Comparison of ENCODE assay signal across 16 mouse cellular contexts in genomic region chr14:86350526-86350925, GRCm38 (mm10).
DNase-seq lines count a peak whose midpoint lies in the region; ATAC-seq lines count a peak whose summit lies in the region.
"Had no signal": no experiment of that assay in that cellular context is flagged by ENCODE, and none has a peak within 500 bp of the region (broad histone marks: within the 10 kb centered on the region; RNA-seq: fewer than 3 reads in every experiment).

No protein-coding gene starts in this region.

- no peak for DNase-seq in kidney, postnatal 25 days
- no peak for DNase-seq in retina, embryonic 14.5 days (ENCODE audit: low spot score)
- no peak for DNase-seq in ovary, postnatal 14 days (ENCODE audit: low spot score)
- DNase-seq: adrenal gland, postnatal 36 days; cerebellum, adult 11 months; gastrocnemius, postnatal 10 days; kidney, adult 18-20 months; left cerebral cortex, postnatal 4 days; liver, embryonic 13.5 days; lung, postnatal 36 days; thymus, adult 2 months had no signal

- H3K9me3 ChIP-seq in kidney, embryonic 16.5 days (ENCODE audit: low read length): no peaks in the 10 kb centered on the region
- no peaks in the 10 kb centered on the region for H3K9me3 ChIP-seq in forebrain, embryonic 15.5 days
- H3K9me3 ChIP-seq in midbrain, embryonic 16.5 days (replicated peaks; ENCODE audit: control insufficient read depth, low read length, poor library complexity, severe bottlenecking): no peaks in the 10 kb centered on the region
- H3K9me3 ChIP-seq: liver, embryonic 13.5 days had no signal

- no peaks in the 10 kb centered on the region for H3K4me1 ChIP-seq in kidney, embryonic 16.5 days (ENCODE audit: insufficient read depth, low read length)
- H3K4me1 ChIP-seq in brown adipose tissue, adult 24 weeks (ENCODE audit: control insufficient read depth, insufficient read depth, insufficient read length, low read length): no peaks in the 10 kb centered on the region
- peaks cover 5% of the 10 kb centered on the region for H3K4me1 ChIP-seq in forebrain, embryonic 15.5 days
- peaks cover 9% of the 10 kb centered on the region for H3K4me1 ChIP-seq in midbrain, embryonic 16.5 days (ENCODE audit: control insufficient read depth, insufficient read depth, low read length)
- H3K4me1 ChIP-seq: liver, embryonic 13.5 days had no signal

- no peak overlapping the region for H3K4me3 ChIP-seq in kidney, embryonic 16.5 days (ENCODE audit: low read length)
- no peak overlapping the region for H3K4me3 ChIP-seq in brown adipose tissue, adult 24 weeks (ENCODE audit: insufficient read depth, low read depth, low read length)
- H3K4me3 ChIP-seq in forebrain, embryonic 15.5 days: no peak overlapping the region
- H3K4me3 ChIP-seq in midbrain, embryonic 16.5 days (ENCODE audit: low read depth, low read length): no peak overlapping the region
- H3K4me3 ChIP-seq: liver, embryonic 13.5 days had no signal

- H3K4me2 ChIP-seq in kidney, embryonic 16.5 days (replicated peaks; ENCODE audit: low read depth, low read length): no peak overlapping the region
- no peak overlapping the region for H3K4me2 ChIP-seq in forebrain, embryonic 15.5 days (replicated peaks)
- H3K4me2 ChIP-seq in midbrain, embryonic 16.5 days (ENCODE audit: low read length): no peak overlapping the region
- H3K4me2 ChIP-seq: liver, embryonic 13.5 days had no signal

- WGBS in kidney, embryonic 16.5 days: 32% methylated on average over 1 of the region's 1 CpGs
- 44% methylated on average over 1 of the region's 1 CpGs for WGBS in forebrain, embryonic 15.5 days
- 18% methylated on average over 1 of the region's 1 CpGs for WGBS in midbrain, embryonic 16.5 days

- H3K36me3 ChIP-seq in kidney, embryonic 16.5 days (ENCODE audit: insufficient read depth, low read length): no peaks in the 10 kb centered on the region
- H3K36me3 ChIP-seq in forebrain, embryonic 15.5 days: no peaks in the 10 kb centered on the region
- H3K36me3 ChIP-seq in midbrain, embryonic 16.5 days (ENCODE audit: control insufficient read depth, insufficient read depth, low read length): no peaks in the 10 kb centered on the region
- H3K36me3 ChIP-seq: liver, embryonic 13.5 days had no signal

- no peak overlapping the region for H3K27ac ChIP-seq in kidney, embryonic 16.5 days (ENCODE audit: low read length)
- H3K27ac ChIP-seq in brown adipose tissue, adult 24 weeks (replicated peaks; ENCODE audit: low read depth, low read length): peak overlapping the region; percentile 17; the same call in 1 of the 2 replicates
- H3K27ac ChIP-seq in forebrain, embryonic 15.5 days (replicated peaks): no peak overlapping the region
- H3K27ac ChIP-seq in midbrain, embryonic 16.5 days (ENCODE audit: low read length): 0 out of 2 replicates have a peak overlapping the region, but pooled peaks have one; percentile 49
- H3K27ac ChIP-seq: liver, embryonic 13.5 days had no signal

- peak; percentile 39; the same call in 1 of the 2 replicates for ATAC-seq in kidney, embryonic 16.5 days (ENCODE audit: low FRiP score, low TSS enrichment)
- peak; percentile 67 for ATAC-seq in forebrain, embryonic 15.5 days (replicated peaks)
- peak; percentile 88 for ATAC-seq in midbrain, embryonic 16.5 days
- ATAC-seq: CD4-positive, CD25-positive, alpha-beta regulatory T cell, adult 4 months had no signal

- no peaks in the 10 kb centered on the region for H3K27me3 ChIP-seq in kidney, embryonic 16.5 days (ENCODE audit: insufficient read depth, low read length)
- no peaks in the 10 kb centered on the region for H3K27me3 ChIP-seq in forebrain, embryonic 15.5 days
- H3K27me3 ChIP-seq in midbrain, embryonic 16.5 days (ENCODE audit: control insufficient read depth, insufficient read depth, low read depth, low read length): no peaks in the 10 kb centered on the region
- H3K27me3 ChIP-seq: liver, embryonic 13.5 days had no signal

- H3K9ac ChIP-seq in kidney, embryonic 16.5 days (replicated peaks; ENCODE audit: low read length): no peak overlapping the region
- no peak overlapping the region for H3K9ac ChIP-seq in forebrain, embryonic 15.5 days (replicated peaks)
- H3K9ac ChIP-seq in midbrain, embryonic 16.5 days (ENCODE audit: low read depth, low read length): no peak overlapping the region
- H3K9ac ChIP-seq: liver, embryonic 13.5 days had no signal

Comparison
In these comparisons a context has a peak if more than half of its experiments do, and no peak if none do; other contexts are left out.
1. H3K27ac ChIP-seq: peak in brown adipose tissue, adult 24 weeks (single experiment) and midbrain, embryonic 16.5 days (single experiment); none in kidney, embryonic 16.5 days (single experiment) and forebrain, embryonic 15.5 days (single experiment).
2. Peak in every context shown above with its lines, with median percentiles within 50 percentile points of each other: ATAC-seq.